Mouse (Mus musculus) thymus, postnatal 25 days (tissue): Measurements from ENCODE around the gene Stra6.

Experiments
- DNase-seq: peaks from one replicate; pipeline ENCODE4 v3.0.0; 2022

The Stra6 gene

DNA sequence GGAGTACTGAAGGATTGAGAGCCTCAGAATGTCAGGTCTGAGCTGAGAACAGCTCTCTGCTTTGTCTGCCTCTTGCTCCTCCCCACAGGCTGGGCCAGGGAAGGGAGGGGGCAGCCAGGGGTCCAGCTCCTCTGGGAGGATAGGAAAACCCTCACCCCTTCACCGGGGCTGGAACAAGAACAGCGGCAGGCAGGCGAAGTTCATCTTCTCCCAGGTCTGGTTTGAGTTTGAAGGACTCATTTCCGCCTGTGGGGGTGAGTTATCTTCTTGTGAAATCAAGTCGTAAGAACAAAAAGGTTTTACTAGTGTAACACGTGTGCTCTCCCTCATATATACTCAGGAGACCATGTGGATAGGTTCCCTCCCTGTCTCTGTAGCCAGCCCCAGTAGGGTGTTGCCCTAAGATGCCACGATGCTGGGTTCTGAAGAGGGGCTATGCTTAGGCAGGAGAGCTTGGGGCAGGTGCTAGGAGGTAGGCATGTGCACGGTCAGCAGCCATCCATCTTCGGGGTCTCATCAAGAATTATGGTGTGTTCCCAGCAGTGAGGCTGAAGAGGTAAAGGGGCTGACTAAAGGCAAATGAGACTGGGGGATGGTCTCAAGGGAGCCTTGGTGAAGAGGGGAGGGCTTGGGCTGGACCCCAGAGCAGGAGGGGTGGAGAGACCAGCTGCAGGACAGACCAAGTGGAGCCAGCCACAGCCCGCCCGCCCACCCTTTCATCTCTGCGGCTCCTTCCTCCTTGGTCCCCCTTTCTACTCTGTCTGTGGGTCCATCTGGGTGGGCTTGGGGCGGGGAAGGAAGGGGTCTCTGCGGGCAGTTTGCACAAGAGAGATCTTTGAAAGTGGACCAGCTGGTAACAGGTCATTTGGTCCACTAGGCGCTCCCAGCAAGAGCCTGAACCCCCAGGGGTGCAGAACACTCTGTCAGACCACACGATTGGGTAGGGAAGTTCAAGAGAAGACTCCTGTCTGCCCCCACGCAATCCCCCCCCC, 70.6 kb downstream of the Stra6 start:
- DNase-seq: peak; percentile 45

GRCm38 (mm10) chr9:58134906-58135305, 71.3 kb downstream of the Stra6 start:
- DNase-seq: no peak

GRCm38 (mm10) chr9:58135921-58136321, 72.3 kb downstream of the Stra6 start:
- DNase-seq: no peak

DNA sequence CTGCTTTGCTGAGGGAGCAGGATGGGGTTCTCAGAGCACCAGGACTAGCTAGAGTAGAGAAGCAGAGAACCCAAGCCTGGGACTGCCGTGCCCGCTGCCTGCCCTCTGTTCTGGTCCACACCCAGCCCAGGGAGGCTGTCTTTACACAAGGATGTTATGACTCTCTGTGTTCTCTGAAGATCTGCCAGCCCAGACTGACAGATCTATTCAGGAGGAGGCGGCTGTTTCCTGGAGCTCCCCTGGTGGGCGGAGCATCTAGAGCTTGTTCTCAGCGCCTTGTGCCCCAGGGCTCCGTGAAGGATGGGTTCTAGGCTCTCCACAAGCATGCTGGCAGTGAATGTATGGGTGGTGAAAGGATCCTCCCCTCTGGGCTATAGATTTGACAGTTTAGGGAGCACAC, 76.4 kb downstream of the Stra6 start:
- DNase-seq: peak; percentile 52

GRCm38 (mm10) chr9:58143419-58143818, 79.8 kb downstream of the Stra6 start:
- DNase-seq: no peak

DNA sequence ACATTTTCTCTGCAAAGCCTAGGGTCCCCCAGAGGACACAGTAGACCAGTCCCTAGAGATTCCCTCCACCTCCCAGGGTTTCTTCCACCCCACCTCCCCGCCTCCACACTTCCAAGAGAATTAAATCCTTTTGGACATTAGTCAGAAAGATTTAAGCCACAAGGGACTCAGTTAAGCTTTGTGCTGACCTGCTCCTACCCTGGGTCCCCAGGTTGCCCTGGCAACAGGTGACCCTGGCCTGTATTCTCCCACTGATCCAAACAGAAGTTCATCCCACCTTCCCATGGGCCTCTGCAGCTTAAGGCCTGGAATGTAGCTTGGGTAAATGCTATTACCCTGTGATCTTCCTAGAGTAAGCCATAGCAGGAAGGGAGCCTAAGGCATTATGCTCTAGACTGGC, 81.1 kb downstream of the Stra6 start:
- DNase-seq: no peak

DNA sequence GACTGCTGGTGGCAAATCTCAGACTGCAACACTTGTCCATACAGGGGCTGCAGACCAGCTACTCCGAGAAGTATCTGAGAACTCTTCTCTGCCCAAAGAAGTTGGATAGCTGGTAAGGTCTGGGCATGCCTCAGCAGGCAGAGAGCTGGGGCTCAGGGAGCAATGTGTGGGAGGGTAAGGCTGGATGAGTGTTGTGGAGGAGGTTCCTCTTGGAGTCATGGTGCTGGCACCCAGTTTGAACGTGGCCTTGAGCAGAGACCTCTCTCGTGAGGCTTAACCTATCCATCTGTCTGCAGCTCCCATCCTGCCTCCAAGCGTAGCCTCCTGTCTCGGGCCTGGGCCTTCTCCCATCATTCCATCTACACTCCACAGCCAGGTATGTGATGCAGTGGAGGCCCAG, 81.8 kb downstream of the Stra6 start:
- DNase-seq: no peak

DNA sequence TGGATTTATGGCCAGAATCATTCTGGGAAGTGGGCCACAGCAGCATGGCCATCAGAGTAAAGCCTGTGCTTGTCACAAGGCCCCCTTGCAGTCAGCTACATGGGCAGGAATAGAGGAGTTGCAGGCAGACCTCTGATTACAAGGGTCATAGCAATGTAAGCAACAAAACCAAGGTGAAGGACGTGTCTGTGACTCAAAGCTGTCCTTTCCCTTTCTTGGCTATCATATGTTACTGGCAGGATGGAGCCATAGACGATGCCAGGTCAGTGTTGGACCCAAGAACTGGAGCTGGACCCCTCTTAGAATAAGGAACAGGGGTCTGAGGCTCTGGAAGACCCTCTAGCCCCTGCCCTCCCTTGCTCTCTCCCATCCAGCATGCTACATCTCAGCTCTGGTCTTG, 85.2 kb downstream of the Stra6 start:
- DNase-seq: no peak

DNA sequence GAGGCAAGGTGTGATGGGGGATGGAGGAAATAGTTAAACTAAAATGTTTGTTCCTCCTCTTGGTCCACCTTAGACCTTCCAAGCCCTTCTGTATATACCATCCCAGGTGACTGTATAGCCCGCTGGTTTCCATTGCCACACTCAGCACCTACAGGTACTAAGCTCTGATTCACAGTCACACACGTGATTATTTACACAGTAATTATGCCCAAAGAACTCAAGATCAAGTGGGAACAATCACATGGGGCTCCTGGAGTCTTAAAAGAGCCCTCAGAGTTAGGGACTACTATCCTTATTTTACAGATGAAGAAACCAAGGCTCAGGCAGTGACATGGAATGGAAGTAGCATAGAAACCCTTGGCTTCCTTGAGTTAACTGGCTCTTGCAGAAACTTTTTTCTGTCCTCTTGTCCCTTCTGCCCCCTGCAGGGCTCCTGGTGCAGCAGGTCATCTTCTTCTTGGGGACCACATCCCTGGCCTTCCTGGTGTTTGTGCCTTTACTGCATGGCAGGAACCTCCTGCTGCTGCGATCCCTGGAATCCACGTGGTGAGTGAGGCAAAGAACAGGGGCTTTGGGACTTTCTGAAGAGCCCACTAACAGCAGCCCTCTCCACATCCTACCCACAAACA, 87.3 kb downstream of the Stra6 start:
- peak; percentile 31 for DNase-seq

DNA sequence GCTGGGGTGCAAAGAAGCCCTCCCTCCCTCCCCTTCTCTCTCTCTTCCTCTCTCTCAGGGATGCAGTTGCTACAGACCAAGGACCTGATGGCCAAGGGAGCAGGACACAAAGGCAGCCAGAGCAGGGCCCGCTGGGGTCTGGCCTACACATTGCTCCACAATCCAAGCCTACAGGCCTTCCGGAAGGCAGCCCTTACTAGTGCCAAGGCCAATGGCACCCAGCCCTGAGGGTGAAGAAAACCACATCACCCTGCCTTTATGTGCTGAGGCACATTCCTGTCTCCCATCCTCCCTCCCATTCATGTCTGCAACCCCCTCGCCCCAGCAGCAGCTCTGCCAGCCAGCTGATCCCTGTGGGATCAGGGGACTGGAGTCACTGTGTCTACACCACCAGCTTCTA, 89.5 kb downstream of the Stra6 start:
- DNase-seq: no peak

DNA sequence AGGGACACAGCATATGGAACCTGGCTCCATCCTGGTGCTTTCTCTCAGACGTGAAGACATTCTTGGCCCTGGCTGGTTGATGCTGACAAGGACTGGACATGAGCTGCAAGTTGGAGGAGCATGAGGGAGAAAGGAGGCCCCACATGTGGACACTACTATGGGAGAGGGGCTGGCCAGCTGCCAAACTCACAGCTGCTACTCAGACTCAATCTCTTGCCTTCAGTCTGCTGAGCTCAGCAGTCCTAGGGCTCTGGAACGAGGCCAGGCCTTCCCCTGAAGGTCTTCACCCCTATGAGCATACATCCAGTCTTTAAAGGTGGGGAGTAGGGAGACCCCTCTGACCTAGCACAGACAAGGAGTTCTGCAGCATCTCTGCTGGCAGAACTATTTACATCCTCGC, 91.8 kb downstream of the Stra6 start:
- DNase-seq: no peak

DNA sequence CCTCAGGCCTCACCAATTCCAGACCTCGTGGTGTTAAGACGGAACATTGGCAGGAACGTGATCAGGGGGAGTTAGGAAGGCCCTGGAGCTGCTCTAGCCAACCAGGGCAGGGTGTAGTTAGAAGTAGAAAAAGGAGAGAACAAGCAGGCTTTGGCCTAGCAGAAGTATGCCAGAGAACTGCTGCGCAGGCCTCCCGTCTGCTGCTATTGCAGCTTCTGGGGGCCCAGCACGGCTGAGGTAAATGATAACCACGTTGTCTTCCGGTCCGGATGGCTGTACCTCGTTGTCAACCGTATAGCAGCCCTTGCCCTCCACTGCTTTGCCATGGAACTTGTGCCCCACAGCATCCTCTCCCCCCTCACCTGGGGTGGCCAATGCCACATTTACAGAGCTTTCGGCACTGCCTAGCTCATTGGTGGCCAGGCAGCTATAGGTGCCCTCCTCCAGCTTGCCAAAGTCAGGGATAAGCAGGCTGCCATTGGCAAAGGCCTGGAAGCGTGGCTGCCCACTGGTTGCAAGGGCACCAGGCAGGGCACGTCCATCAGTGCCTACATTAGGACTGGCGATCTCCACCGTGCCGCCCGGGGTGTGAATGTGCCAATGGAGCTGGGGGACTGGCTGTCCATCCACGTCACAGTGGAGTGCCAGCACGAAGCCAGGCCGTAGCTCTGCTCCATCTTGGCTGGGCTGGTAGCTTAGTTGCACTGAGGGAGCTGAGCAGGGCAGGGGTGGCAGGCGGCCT, 93.4 kb downstream of the Stra6 start:
- no peak for DNase-seq

DNA sequence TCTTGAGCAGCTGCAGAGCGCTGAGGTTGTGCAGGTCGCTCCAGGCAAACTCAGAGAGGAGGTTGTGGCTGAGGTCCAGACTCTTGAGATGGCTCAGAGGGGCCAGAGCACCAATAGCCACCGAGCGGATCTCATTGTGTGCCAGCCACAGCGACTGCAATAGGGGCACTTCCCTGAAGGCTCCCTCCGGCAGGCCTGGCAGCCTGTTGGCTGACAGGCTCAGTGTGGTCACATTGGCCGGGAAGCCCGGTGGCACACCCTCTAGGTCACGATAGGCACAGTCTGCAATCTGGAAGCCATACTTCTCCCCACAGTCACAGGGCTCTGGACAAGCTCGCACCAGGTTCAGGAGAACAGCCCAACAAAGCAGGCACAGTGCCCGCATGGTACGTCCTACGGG, 94.2 kb downstream of the Stra6 start:
- DNase-seq: no peak

DNA sequence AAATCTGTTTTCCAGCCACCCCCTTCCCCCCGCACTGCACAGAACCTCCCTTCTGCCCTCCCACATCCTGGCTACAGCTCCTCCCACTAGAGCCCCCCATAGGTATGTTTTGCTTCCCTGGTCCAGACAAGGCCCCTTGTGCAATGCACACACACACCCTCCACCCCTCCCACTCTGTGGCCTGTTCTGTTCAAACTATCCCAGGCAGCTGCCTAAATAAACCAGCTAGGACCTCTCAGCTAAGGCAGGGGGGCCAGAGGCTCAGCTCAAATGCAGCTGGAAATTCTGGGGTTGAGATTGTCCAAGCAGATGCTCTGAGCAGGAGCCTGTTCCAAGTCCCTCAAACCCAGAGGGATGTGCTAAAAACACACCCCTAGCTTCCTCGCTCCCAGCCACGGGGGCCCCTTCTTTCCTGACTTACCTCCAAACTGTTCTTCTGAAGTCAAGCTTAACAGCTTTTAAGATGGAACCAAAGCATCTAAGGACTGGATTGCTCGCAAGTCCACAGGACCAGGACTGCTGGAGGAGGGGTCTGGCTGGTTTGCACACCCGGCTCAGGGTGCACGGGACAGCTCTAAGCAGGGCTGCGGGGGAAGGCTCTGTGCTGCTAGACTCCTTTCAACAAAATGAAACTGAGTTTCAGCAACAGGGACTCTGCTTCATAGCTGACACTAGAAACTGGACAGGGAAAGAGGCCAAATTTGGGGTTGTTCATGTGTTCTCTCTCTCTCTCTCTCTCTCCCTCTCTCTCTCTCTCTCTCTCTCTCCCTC, 95.1 kb downstream of the Stra6 start:
- peak; percentile 14 for DNase-seq

GRCm38 (mm10) chr9:58159855-58160254, 96.3 kb downstream of the Stra6 start:
- DNase-seq: no peak

DNA sequence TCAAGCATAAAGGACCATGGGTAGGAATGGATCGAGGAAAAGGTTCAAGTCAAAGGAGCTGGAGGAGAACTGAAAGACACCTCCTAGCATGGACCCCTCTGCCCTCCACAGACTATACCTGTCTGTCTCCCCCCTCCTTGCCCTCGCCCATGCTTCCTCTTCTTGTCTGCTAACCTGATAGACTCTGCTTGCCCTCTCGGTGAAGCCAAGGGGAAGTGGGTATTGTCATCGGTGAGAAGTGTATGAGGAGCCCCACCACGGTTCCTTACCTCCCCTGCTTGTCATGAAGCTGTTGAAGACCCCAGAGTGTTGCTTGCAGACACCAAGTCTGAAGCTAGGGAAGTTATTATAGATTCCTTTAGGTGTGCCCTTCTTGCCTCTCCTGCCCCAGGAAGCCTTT, 96.7 kb downstream of the Stra6 start:
- no peak for DNase-seq

DNA sequence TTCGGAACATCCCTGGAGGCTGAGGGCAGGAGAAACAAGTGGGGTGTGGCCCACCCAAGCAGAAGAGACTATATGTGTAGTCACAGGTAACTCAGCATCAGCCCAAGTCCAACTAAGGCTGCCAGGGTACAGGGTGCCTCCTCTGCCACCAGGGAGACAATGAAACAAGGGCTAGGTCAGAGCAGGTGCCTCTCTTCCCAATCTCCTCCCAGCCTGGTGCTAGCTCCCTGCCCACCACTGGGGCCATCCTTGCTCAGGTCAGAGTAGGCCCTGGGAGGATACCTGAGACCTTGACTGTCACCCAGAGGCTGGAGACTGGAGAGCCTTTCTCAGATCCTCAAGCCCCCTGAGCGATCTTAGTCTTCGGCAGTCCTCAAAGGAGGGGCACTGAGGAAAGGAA, 98.6 kb downstream of the Stra6 start:
- DNase-seq: no peak

GRCm38 (mm10) chr9:58163146-58163545, 99.6 kb downstream of the Stra6 start:
- DNase-seq: no peak

DNA sequence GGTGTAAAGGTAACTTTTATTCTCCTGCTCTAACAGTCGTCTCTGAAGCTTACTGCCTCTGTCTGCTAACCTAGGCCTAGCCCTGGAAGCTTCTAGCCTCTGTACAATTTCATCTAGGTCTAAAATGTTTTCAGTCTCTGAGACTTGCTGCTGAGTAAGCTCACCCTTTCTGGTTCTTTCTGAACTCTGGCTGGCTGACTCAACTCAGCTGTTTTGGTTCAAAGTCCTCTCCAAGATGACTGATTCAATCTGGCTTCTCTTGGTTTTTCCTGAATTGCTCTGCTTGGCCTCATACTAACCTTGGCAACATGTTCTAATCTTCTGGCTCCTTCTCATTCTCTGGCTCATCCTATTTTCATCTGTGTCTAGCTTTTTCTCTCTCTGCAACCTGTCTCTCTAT, 102.2 kb downstream of the Stra6 start:
- DNase-seq: no peak

DNA sequence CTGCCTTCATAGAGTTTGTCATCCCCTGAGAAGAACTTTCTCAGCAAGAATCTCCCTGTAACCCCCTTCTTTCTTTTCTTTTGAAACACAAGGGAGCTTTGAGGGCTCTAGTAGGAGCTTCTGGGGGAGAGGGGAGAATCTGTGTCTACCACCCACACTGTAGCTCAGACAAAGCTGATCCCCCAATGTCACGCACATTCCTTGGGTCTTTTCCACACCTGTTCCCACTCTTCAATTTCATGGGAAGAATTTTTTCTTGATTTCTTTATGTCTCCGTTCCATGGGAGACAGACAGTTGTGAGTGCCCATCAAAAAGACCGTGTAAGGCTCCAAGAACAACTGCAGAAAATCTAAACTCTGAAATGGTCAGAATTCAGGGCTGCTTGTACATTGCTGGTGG, 105.3 kb downstream of the Stra6 start:
- no peak for DNase-seq

- DNase-seq: no peak
Measured at GRCm38 (mm10) chr9:58169426-58169825, 105.8 kb downstream of the Stra6 start.

DNA sequence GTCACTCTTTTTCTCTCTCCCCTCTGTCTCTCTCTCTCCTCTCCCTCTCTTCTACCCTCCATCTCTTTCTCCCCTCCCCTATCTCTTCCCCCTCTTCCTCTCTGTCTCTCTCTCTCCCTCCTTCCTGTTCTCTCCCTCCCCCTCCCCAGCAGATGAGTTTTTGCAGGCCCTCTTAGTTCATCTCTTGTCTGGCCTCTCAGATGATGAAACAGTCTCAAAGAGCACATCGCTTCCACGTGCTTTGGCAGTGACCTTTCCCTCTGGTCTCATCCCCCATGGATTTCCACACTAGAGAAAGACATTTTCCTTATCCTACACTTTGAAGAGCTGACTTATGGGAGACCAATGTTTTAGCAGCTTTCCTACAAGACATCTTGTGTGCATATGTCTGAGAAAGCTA, 109.3 kb downstream of the Stra6 start:
- no peak for DNase-seq

DNA sequence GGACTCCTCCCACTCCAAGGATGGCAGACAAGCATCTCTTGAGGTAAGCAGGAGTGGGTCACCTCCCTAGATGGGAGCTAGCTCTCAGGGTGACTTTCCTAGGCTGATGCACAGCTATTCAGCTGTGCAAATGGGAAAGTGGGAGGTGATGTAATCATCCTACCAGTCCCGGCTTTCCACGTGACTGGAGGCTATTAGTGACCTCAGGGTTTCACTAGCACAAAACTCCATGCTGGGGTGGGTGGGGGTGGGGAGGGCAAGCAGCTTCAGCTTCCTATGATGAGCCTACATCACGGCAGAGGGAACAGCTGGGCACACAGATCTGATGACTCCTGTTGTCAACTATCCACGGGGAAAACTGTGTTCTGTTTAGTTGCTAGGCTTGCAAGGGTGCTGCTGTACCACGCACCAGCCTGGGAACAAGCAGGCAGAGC, 111.2 kb downstream of the Stra6 start:
- no peak for DNase-seq
